17 mouse cellular contexts compared by ENCODE assay signal in the genomic region with DNA sequence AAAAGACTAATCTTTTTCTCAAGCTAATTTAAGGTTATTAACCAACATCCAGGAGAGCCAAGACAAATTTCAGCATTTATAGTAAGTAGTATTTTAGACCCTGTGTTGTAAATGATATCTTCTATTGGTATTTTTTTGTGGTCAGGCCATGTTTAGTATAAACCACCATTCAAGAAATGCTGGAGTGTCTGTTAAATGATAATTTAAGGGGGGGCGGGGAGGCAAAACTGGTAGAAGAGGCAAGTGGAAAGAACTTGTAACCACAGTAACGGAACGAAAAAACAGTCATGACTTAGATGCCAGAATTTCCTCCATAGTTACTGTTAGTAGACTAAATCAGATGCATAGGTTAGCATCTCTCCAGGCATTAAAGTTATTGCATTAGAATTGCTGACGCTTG.
"Had no signal": no experiment of that assay in that cellular context is flagged by ENCODE, and none has a peak within 500 bp of the region (broad histone marks: within the 10 kb centered on the region; RNA-seq: fewer than 3 reads in every experiment).

No protein-coding gene starts in this region.

- H3K4me1 ChIP-seq: midbrain, embryonic 10.5 days; midbrain, embryonic 12.5 days; neural tube, embryonic 13.5 days had no signal

- H3K4me3 ChIP-seq: megakaryocyte, embryonic 14.5 days; midbrain, embryonic 10.5 days; midbrain, embryonic 12.5 days; myocyte; neural tube, embryonic 13.5 days had no signal

- H3K27ac ChIP-seq: midbrain, embryonic 10.5 days; midbrain, embryonic 12.5 days; neural tube, embryonic 13.5 days had no signal

- H3K27me3 ChIP-seq: midbrain, embryonic 12.5 days; neural tube, embryonic 13.5 days had no signal

- H3K4me2 ChIP-seq: lung, embryonic 14.5 days; midbrain, embryonic 12.5 days; neural tube, embryonic 13.5 days had no signal

- H3K9me3 ChIP-seq: megakaryocyte, embryonic 14.5 days; midbrain, embryonic 10.5 days; midbrain, embryonic 12.5 days; neural tube, embryonic 13.5 days had no signal

- DNase-seq: lung, adult 18-20 months; lung, embryonic 14.5 days; lung, postnatal 10 days; lung, postnatal 4 days; midbrain, embryonic 14.5 days; right cerebral cortex, postnatal 25 days; right cerebral cortex, postnatal 4 days; spleen, adult 18-20 months; thymus, adult 18-20 months; thymus, postnatal 14 days; thymus, postnatal 36 days had no signal

- ATAC-seq: midbrain, embryonic 16.5 days had no signal

- H3K9ac ChIP-seq: lung, embryonic 14.5 days; midbrain, embryonic 12.5 days; neural tube, embryonic 13.5 days had no signal

- H3K36me3 ChIP-seq: midbrain, embryonic 10.5 days; midbrain, embryonic 12.5 days; neural tube, embryonic 13.5 days had no signal
